Mouse (Mus musculus) brain, embryonic 14.5 days (tissue): ENCODE data around the gene Cptp.

Experiments used
- CTCF ChIP-seq: fragments of 200-500 bp; IDR thresholded peaks from 2 replicates; pipeline ENCODE4 v1.5.1; 2012; ENCODE audit warnings: inconsistent platforms, mild to moderate bottlenecking, moderate library complexity, borderline replicate concordance; ENCODE audit not compliant: insufficient read depth, insufficient read length; ENCODE audit errors: extremely low read depth
- POLR2A ChIP-seq: fragments of 200-500 bp; IDR thresholded peaks from 2 replicates; pipeline ENCODE4 v1.6.1; 2012; ENCODE audit warnings: mild to moderate bottlenecking, inconsistent platforms, borderline replicate concordance; ENCODE audit not compliant: poor library complexity, insufficient read depth, insufficient read length, severe bottlenecking; ENCODE audit errors: extremely low read depth

GRCm38 (mm10) chr4:155863001-155863400 is 6.2 kb downstream of the Cptp start, which contains the start of gene Tas1r3:
- TF ChIP-seq POLR2A (no peak), CTCF (no peak)
